Mouse (Mus musculus): Measurements from ENCODE around the gene Ttc26.

Ttc26 gene

GRCm38 (mm10) chr6:38381129-38381771, at the start of gene Ttc26:
Ttc26 (plus strand) TSS chr6:38381469.
- DNase-seq (ENCODE audit: low read depth, low spot score) = peak; percentile 76

- no peak for DNase-seq (ENCODE audit: low read depth, low spot score)
These were observed 46.0 kb upstream of the Ttc26 start for GRCm38 (mm10) chr6:38335264-38335663.

- DNase-seq (ENCODE audit: low read depth, low spot score) = no peak
These were observed 44.0 kb upstream of the Ttc26 start for GRCm38 (mm10) chr6:38337166-38337705.

GRCm38 (mm10) chr6:38337951-38338350, 43.3 kb upstream of the Ttc26 start:
- peak; percentile 56 for DNase-seq (ENCODE audit: low read depth, low spot score)

- no peak for DNase-seq (ENCODE audit: low read depth, low spot score)
These were observed 42.2 kb upstream of the Ttc26 start for GRCm38 (mm10) chr6:38339078-38339477.

GRCm38 (mm10) chr6:38341751-38342665, 39.3 kb upstream of the Ttc26 start:
- no peak for DNase-seq (ENCODE audit: low read depth, low spot score)

- no peak for DNase-seq (ENCODE audit: low read depth, low spot score)
These were observed 38.6 kb upstream of the Ttc26 start for GRCm38 (mm10) chr6:38342666-38342992.

GRCm38 (mm10) chr6:38343581-38343980, 37.7 kb upstream of the Ttc26 start:
- DNase-seq (ENCODE audit: low read depth, low spot score) = no peak

GRCm38 (mm10) chr6:38344006-38344670, 37.1 kb upstream of the Ttc26 start:
- DNase-seq (ENCODE audit: low read depth, low spot score) = no peak

- DNase-seq (ENCODE audit: low read depth, low spot score) = peak; percentile 47
These were observed 35.5 kb upstream of the Ttc26 start for GRCm38 (mm10) chr6:38345796-38346195.

GRCm38 (mm10) chr6:38347875-38348274, 33.4 kb upstream of the Ttc26 start:
- no peak for DNase-seq (ENCODE audit: low read depth, low spot score)

- DNase-seq (ENCODE audit: low read depth, low spot score) = no peak
These were observed 32.3 kb upstream of the Ttc26 start for GRCm38 (mm10) chr6:38348811-38349453.

- no peak for DNase-seq (ENCODE audit: low read depth, low spot score)
These were observed 31.5 kb upstream of the Ttc26 start for GRCm38 (mm10) chr6:38349806-38350205.

- DNase-seq (ENCODE audit: low read depth, low spot score) = no peak
These were observed 29.3 kb upstream of the Ttc26 start for GRCm38 (mm10) chr6:38351930-38352329.

- no peak for DNase-seq (ENCODE audit: low read depth, low spot score)
These were observed 28.8 kb upstream of the Ttc26 start for GRCm38 (mm10) chr6:38352451-38352850.

- DNase-seq (ENCODE audit: low read depth, low spot score) = no peak
These were observed 28.1 kb upstream of the Ttc26 start for GRCm38 (mm10) chr6:38353181-38353580.

GRCm38 (mm10) chr6:38353811-38354722, 27.2 kb upstream of the Ttc26 start, which contains the start of gene Zc3hav1:
Zc3hav1 (minus strand) TSS chr6:38354603.
- peak; percentile 72 for DNase-seq (ENCODE audit: low read depth, low spot score)

GRCm38 (mm10) chr6:38354723-38355353, 26.4 kb upstream of the Ttc26 start:
- DNase-seq (ENCODE audit: low read depth, low spot score) = no peak

GRCm38 (mm10) chr6:38355354-38355823, 25.9 kb upstream of the Ttc26 start:
- DNase-seq (ENCODE audit: low read depth, low spot score) = no peak

- DNase-seq (ENCODE audit: low read depth, low spot score) = no peak
These were observed 25.4 kb upstream of the Ttc26 start for GRCm38 (mm10) chr6:38355862-38356261.
